Mouse (Mus musculus) kidney, adult 2 months (tissue): ENCODE measurements around the gene Rptn.

Source experiments
- CTCF ChIP-seq: fragments of 200-500 bp; conservative IDR thresholded peaks from 2 replicates; pipeline ENCODE4 v1.5.1; 2011; ENCODE audit warnings: low read depth, mild to moderate bottlenecking, control low read depth, low read length, moderate library complexity, mixed read lengths; ENCODE audit not compliant: insufficient read depth, insufficient read length
- POLR2A ChIP-seq: fragments of 200-500 bp; IDR thresholded peaks from one replicate; pipeline ENCODE4 v1.6.1; 2011; ENCODE audit warnings: low read depth, low read length, control low read depth

- TF ChIP-seq POLR2A (no peak), CTCF (no peak)
These were observed 25.3 kb upstream of the Rptn start for GRCm38 (mm10) chr3:93368171-93368570.
